Mouse (Mus musculus) layer of hippocampus, postnatal 25 days (tissue): ENCODE measurements around the gene Hydin. TPM values are rescaled to one million over a fixed set of nuclear protein-coding genes. Genes with fewer than 3 reads are reported as not detected.

ENCODE experiments used
- DNase-seq, 2 experiments: peaks; one replicate each; pipeline ENCODE4 v3.0.0; 2022; ENCODE audit warnings: mixed read lengths in 2 of 2, low spot score in 1 of 2; ENCODE audit errors: extremely low spot score in 1 of 2
- total RNA-seq, 2 experiments: library from RNA; stranded (reverse); gene quantifications; 2 replicates each; pipeline ENCODE4 v1.2.3; 2021

The Hydin gene
- total RNA-seq, 2 experiments from 2014 or later, result 0.37 to 0.47 TPM

- no peak for DNase-seq
Measured at GRCm38 (mm10) chr8:110619919-110620318, 353.1 kb downstream of the Hydin start.

GRCm38 (mm10) chr8:110626431-110626830 is 359.7 kb downstream of the Hydin start:
- DNase-seq, result no peak

GRCm38 (mm10) chr8:110629245-110630063 is 362.7 kb downstream of the Hydin start:
- peak; percentile 62 to 84 for DNase-seq

- DNase-seq, result no peak
Measured at GRCm38 (mm10) chr8:110630079-110630478, 363.3 kb downstream of the Hydin start.

- DNase-seq, result peak in 1 of 2 experiments; percentile 52
Measured at GRCm38 (mm10) chr8:110630571-110631071, 363.8 kb downstream of the Hydin start.

- DNase-seq, result no peak
Measured at GRCm38 (mm10) chr8:110631201-110631600, 364.4 kb downstream of the Hydin start.

GRCm38 (mm10) chr8:110633814-110634213 is 367.0 kb downstream of the Hydin start:
- DNase-seq, result no peak

GRCm38 (mm10) chr8:110636182-110636581 is 369.4 kb downstream of the Hydin start:
- DNase-seq, result no peak

GRCm38 (mm10) chr8:110642331-110642730 is 375.6 kb downstream of the Hydin start:
- no peak for DNase-seq

GRCm38 (mm10) chr8:110643177-110643576 is 376.4 kb downstream of the Hydin start:
- DNase-seq, result no peak

GRCm38 (mm10) chr8:110644422-110644821 is 377.6 kb downstream of the Hydin start:
- no peak for DNase-seq

GRCm38 (mm10) chr8:110644901-110645300 is 378.1 kb downstream of the Hydin start:
- no peak for DNase-seq

- DNase-seq, result no peak
Measured at GRCm38 (mm10) chr8:110645340-110645739, 378.6 kb downstream of the Hydin start.

- DNase-seq, result peak; percentile 73 to 81
Measured at GRCm38 (mm10) chr8:110646064-110646463, 379.3 kb downstream of the Hydin start.

GRCm38 (mm10) chr8:110648577-110648976 is 381.8 kb downstream of the Hydin start:
- no peak for DNase-seq

GRCm38 (mm10) chr8:110649286-110649685 is 382.5 kb downstream of the Hydin start:
- no peak for DNase-seq

GRCm38 (mm10) chr8:110650838-110651237 is 384.1 kb downstream of the Hydin start:
- no peak for DNase-seq

GRCm38 (mm10) chr8:110651847-110652246 is 385.1 kb downstream of the Hydin start:
- DNase-seq, result no peak

- no peak for DNase-seq
Measured at GRCm38 (mm10) chr8:110654075-110655060, 387.6 kb downstream of the Hydin start.

- no peak for DNase-seq
Measured at GRCm38 (mm10) chr8:110655827-110656226, 389.1 kb downstream of the Hydin start.

- DNase-seq, result no peak
Measured at GRCm38 (mm10) chr8:110657661-110658060, 390.9 kb downstream of the Hydin start.
